Mouse (Mus musculus): Measurements from ENCODE around the gene Tmem237.

The Tmem237 gene

GRCm38 (mm10) chr1:59119720-59120457 lies at the start of gene Tmem237:
Gene Tmem237 (minus strand): TSS chr1:59120408.
- DNase-seq (ENCODE audit: low spot score in 2 of 2) = peak; percentile 90 to 95

GRCm38 (mm10) chr1:59169586-59169985 lies 49.4 kb upstream of the Tmem237 start:
- peak in 1 of 2 experiments; percentile 35 for DNase-seq (ENCODE audit: low spot score in 2 of 2)

- no peak for DNase-seq (ENCODE audit: low spot score in 2 of 2)
Measured at GRCm38 (mm10) chr1:59168556-59168955, 48.3 kb upstream of the Tmem237 start.

- DNase-seq (ENCODE audit: low spot score in 2 of 2) = no peak
Measured at GRCm38 (mm10) chr1:59167654-59168425, 47.6 kb upstream of the Tmem237 start.

GRCm38 (mm10) chr1:59166232-59166905 lies 46.2 kb upstream of the Tmem237 start:
- no peak for DNase-seq (ENCODE audit: low spot score in 2 of 2)

- no peak for DNase-seq (ENCODE audit: low spot score in 2 of 2)
Measured at GRCm38 (mm10) chr1:59163918-59164317, 43.7 kb upstream of the Tmem237 start.

GRCm38 (mm10) chr1:59163030-59163461 lies 42.8 kb upstream of the Tmem237 start, which contains the start of gene Mpp4:
Gene Mpp4 (minus strand): TSS chr1:59163389.
- no peak for DNase-seq (ENCODE audit: low spot score in 2 of 2)

GRCm38 (mm10) chr1:59162309-59163024 lies 42.3 kb upstream of the Tmem237 start:
- no peak for DNase-seq (ENCODE audit: low spot score in 2 of 2)

GRCm38 (mm10) chr1:59161396-59161795 lies 41.2 kb upstream of the Tmem237 start:
- DNase-seq (ENCODE audit: low spot score in 2 of 2) = no peak

GRCm38 (mm10) chr1:59160871-59161270 lies 40.7 kb upstream of the Tmem237 start:
- no peak for DNase-seq (ENCODE audit: low spot score in 2 of 2)

- DNase-seq (ENCODE audit: low spot score in 2 of 2) = no peak
Measured at GRCm38 (mm10) chr1:59159136-59159535, 38.9 kb upstream of the Tmem237 start.

GRCm38 (mm10) chr1:59158498-59158897 lies 38.3 kb upstream of the Tmem237 start:
- DNase-seq (ENCODE audit: low spot score in 2 of 2) = no peak

GRCm38 (mm10) chr1:59157846-59158245 lies 37.6 kb upstream of the Tmem237 start:
- no peak for DNase-seq (ENCODE audit: low spot score in 2 of 2)

- no peak for DNase-seq (ENCODE audit: low spot score in 2 of 2)
Measured at GRCm38 (mm10) chr1:59152346-59152745, 32.1 kb upstream of the Tmem237 start.

- no peak for DNase-seq (ENCODE audit: low spot score in 2 of 2)
Measured at GRCm38 (mm10) chr1:59150542-59150941, 30.3 kb upstream of the Tmem237 start.

GRCm38 (mm10) chr1:59144543-59144942 lies 24.3 kb upstream of the Tmem237 start:
- DNase-seq (ENCODE audit: low spot score in 2 of 2) = no peak

- peak in 1 of 2 experiments; percentile 68 for DNase-seq (ENCODE audit: low spot score in 2 of 2)
Measured at GRCm38 (mm10) chr1:59142809-59143208, 22.6 kb upstream of the Tmem237 start.

- no peak for DNase-seq (ENCODE audit: low spot score in 2 of 2)
Measured at GRCm38 (mm10) chr1:59134419-59134818, 14.2 kb upstream of the Tmem237 start.

- no peak for DNase-seq (ENCODE audit: low spot score in 2 of 2)
Measured at GRCm38 (mm10) chr1:59128879-59129278, 8.7 kb upstream of the Tmem237 start.

GRCm38 (mm10) chr1:59125558-59125957 lies 5.3 kb upstream of the Tmem237 start:
- DNase-seq (ENCODE audit: low spot score in 2 of 2) = no peak

GRCm38 (mm10) chr1:59110524-59110923 lies 9.7 kb downstream of the Tmem237 start:
- no peak for DNase-seq (ENCODE audit: low spot score in 2 of 2)

GRCm38 (mm10) chr1:59102071-59102470 lies 18.1 kb downstream of the Tmem237 start:
- no peak for DNase-seq (ENCODE audit: low spot score in 2 of 2)

All from urinary bladder, postnatal 4 days (tissue).